Mouse (Mus musculus): ENCODE results near the gene Zbtb17. TPM values are rescaled to one million over a fixed set of nuclear protein-coding genes. Genes with fewer than 3 reads are reported as not detected.

Zbtb17 gene
- polyA plus RNA-seq, 1 experiment from 2014 or later, result 19.8 TPM

GRCm38 (mm10) chr4:141411430-141411992, 32.9 kb upstream of the Zbtb17 start:
- ATAC-seq, result no peak
- H3K27me3 ChIP-seq, result no peaks in the 10 kb centered on the region
- DNase-seq (ENCODE audit: low read depth, low spot score), result no peak
- CTCF ChIA-PET, result no interaction called here
- TF ChIP-seq CTCF (IDR thresholded peaks at IDR 0.05), result no peak
- in situ Hi-C loops (cut with MboI; ENCODE audit: low pct_unique_long_range_greater_than_20kb), result no loop called here
- POLR2A ChIA-PET, result no interaction called here

DNA sequence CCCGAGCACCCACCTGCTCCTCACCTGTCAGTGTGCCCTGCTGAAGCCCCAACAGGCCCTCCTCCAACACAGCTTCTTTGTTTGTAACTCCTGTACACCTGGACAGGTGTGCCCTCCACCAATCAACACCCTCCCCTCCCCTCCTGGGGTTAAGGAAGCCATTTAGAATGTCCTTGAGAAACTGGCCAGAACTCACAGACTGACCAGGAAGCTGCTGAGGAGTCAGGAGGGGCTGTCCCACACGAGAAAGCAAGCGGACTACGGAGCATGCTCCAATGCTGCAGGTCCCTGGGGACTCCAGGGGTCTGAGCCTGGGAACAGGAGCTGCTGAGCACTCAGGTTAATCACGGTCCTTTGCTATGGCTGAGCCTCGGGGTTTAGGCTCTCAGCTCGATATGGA, 28.5 kb upstream of the Zbtb17 start, which contains the start of gene Clcnkb:
Gene Clcnkb (minus strand): TSS at position 91 of the 400 bp plus-strand sequence.
- ATAC-seq (no peak), DNase-seq (ENCODE audit: low read depth, low spot score) (no peak)
- ChIA-PET CTCF (interaction anchor here (0.8 to 1.3 kb wide), 2 partner anchors 9 to 14 kb away, joined by 3 to 4 read pairs; no protein-coding TSS in a partner anchor), POLR2A (no interaction called here)
- in situ Hi-C loops (cut with MboI; ENCODE audit: low pct_unique_long_range_greater_than_20kb), result no loop called here
- H3K27me3 ChIP-seq, result no peaks in the 10 kb centered on the region
- TF ChIP-seq CTCF (IDR thresholded peaks at IDR 0.05), result no peak

DNA sequence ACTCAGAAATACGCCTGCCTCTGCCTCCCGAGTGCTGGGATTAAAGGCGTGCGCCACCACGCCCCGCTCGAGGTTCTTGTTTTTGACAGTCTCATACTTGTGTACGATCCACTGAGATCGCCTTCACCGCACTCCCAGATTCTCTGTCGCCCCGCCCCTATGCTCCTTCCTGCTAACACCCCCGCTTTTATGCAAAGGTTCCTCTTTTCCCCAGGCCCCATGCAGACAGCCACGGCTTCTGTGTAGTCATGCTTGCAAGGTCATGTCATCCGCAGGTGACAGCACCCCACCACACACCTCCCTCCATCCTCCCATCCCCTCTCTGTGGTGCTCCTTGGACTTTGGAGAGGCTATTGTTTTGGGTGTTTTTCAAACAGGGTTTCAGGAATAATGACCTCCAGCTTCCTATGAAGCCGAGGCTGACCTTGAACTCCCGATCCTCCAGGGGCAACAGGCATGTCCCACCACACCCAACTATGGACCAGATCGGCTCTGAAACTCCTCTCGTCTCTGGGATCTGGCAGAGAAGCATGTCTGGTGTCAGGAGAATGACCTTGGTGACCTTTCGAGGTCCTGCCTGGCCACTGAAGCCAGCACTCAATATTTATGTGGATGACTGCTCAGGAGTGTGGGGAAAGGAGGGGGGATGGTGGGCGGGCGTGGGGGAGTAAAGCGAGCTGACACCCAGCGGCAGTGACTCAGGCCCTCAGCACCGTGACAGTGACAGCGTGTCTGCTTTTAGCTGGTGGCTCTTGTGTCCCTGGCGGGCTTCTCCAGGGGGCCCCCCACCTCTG, 24.9 kb upstream of the Zbtb17 start:
- POLR2A ChIA-PET, result no interaction called here
- TF ChIP-seq CTCF (IDR thresholded peaks at IDR 0.05), result no peak
- H3K27me3 ChIP-seq, result no peaks in the 10 kb centered on the region
- CTCF ChIA-PET, result no interaction called here
- DNase-seq (ENCODE audit: low read depth, low spot score), result no peak
- ATAC-seq, result no peak
- in situ Hi-C loops (cut with MboI; ENCODE audit: low pct_unique_long_range_greater_than_20kb), result no loop called here

- no peak for TF ChIP-seq CTCF (IDR thresholded peaks at IDR 0.05)
- no peaks in the 10 kb centered on the region for H3K27me3 ChIP-seq
- DNase-seq (ENCODE audit: low read depth, low spot score) (no peak), ATAC-seq (no peak)
- ChIA-PET POLR2A (no interaction called here), CTCF (interaction anchor here (1.4 to 1.7 kb wide), 2 partner anchors 11 to 15 kb away, joined by 3 to 4 read pairs; no protein-coding TSS in a partner anchor)
- in situ Hi-C loops (cut with MboI; ENCODE audit: low pct_unique_long_range_greater_than_20kb), result no loop called here
These were observed 24.1 kb upstream of the Zbtb17 start, which contains the start of gene Hspb7 for GRCm38 (mm10) chr4:141420192-141420829. Gene Hspb7, plus strand, starts transcription at chr4:141420779.

- DNase-seq (ENCODE audit: low read depth, low spot score) (no peak), ATAC-seq (no peak)
- H3K27me3 ChIP-seq, result no peaks in the 10 kb centered on the region
- in situ Hi-C loops (cut with MboI; ENCODE audit: low pct_unique_long_range_greater_than_20kb), result no loop called here
- CTCF ChIA-PET, result interaction anchor here (1.4 to 1.7 kb wide), 2 partner anchors 10 to 16 kb away, joined by 3 to 4 read pairs; no protein-coding TSS in a partner anchor
- TF ChIP-seq CTCF (IDR thresholded peaks at IDR 0.05), result no peak
- POLR2A ChIA-PET, result no interaction called here
These were observed 23.6 kb upstream of the Zbtb17 start for GRCm38 (mm10) chr4:141420886-141421285.

DNA sequence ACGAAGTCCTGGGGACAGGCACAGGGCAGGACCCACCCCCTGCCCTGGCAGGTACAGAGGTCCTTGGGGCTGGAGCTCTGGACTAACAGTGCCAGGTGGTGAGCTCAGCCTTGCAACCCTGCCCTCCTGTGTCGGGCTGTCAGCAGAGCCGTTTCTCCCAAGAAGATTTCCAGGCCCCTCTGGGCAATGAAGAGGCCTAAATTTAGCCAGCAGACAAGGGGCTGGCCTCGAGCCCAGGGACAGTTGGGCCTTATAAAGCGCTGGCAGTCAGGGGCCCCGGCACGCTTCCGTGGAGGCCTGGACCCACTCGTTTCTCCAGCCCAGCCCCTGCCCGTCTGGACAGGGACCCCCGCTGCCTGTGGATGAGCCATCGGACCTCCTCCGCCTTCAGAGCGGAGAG, 23.0 kb upstream of the Zbtb17 start:
- POLR2A ChIA-PET, result no interaction called here
- in situ Hi-C loops (cut with MboI; ENCODE audit: low pct_unique_long_range_greater_than_20kb), result no loop called here
- DNase-seq (ENCODE audit: low read depth, low spot score), result no peak

GRCm38 (mm10) chr4:141422841-141423240, 21.6 kb upstream of the Zbtb17 start:
- CTCF ChIA-PET, result interaction anchor here (1.3 kb wide), 1 partner anchor 17 kb away, joined by 3 read pairs; no protein-coding TSS in a partner anchor
- DNase-seq (ENCODE audit: low read depth, low spot score), result no peak
- in situ Hi-C loops (cut with MboI; ENCODE audit: low pct_unique_long_range_greater_than_20kb), result no loop called here
- TF ChIP-seq CTCF (IDR thresholded peaks at IDR 0.05), result no peak
- POLR2A ChIA-PET, result no interaction called here
- ATAC-seq, result no peak
- no peaks in the 10 kb centered on the region for H3K27me3 ChIP-seq

More for the DNA sequence above, 23.0 kb upstream of the Zbtb17 start:
- CTCF ChIA-PET, result interaction anchor here (1.4 to 1.7 kb wide), 2 partner anchors 10 to 16 kb away, joined by 3 to 4 read pairs; no protein-coding TSS in a partner anchor
- H3K27me3 ChIP-seq, result no peaks in the 10 kb centered on the region
- no peak for TF ChIP-seq CTCF (IDR thresholded peaks at IDR 0.05)
- ATAC-seq, result no peak

DNA sequence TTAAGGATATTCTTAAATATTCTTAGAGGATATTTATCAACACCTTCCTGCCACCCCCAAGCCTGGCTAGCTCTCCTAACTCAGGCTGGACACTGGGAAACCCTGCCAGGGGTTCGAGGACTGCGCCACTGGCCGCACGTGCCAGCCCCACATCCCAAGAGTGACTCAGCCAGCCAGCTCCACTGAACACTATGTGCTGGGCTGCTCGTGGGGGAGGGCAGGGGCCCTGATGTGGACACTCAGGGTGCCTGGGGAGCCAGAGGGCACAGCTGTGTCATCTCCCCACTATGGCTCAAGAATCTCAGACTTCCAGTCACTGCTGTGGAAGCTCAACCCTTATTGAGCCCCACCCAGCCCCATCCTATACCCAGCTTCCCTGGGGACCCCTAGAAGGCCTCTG, 21.2 kb upstream of the Zbtb17 start:
- no peak for DNase-seq (ENCODE audit: low read depth, low spot score)
- no peaks in the 10 kb centered on the region for H3K27me3 ChIP-seq
- no peak for ATAC-seq
- in situ Hi-C loops (cut with MboI; ENCODE audit: low pct_unique_long_range_greater_than_20kb), result no loop called here
- CTCF ChIA-PET, result interaction anchor here (1.3 kb wide), 1 partner anchor 18 kb away, joined by 3 read pairs; no protein-coding TSS in a partner anchor
- TF ChIP-seq CTCF (IDR thresholded peaks at IDR 0.05), result no peak
- POLR2A ChIA-PET, result no interaction called here

DNA sequence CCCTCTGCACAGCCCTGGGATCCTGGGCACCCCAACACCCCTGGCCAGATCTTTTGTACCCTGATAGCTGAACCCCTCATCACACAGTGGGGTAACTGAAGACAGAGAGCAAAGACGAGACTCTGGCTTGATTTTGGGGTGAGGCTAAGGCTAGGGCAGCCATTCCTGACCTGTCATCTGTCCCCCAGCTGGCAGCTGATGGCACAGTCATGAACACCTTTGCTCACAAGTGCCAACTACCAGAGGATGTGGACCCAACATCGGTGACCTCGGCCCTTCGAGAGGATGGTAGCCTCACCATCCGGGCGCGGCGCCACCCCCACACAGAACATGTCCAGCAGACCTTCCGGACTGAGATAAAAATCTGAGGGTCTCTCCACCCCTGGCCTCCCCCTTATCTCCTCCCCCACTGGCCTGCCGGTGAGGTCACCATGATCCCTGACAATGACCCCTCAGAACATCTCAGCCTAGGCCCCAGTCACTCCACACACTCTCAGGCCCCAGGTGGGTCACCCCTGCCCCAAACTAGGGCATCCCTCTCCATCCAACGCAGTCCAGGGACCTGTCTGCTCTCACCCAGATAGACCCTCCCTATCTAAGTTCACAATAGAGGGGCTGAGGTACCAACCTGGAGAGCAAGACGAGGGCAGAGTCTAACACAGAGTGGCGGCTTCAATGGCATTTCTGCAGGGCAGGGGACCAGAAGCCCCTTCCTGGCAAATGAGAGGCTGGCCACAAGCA, 20.6 kb upstream of the Zbtb17 start:
- ATAC-seq (no peak), DNase-seq (ENCODE audit: low read depth, low spot score) (no peak)
- H3K27me3 ChIP-seq, result no peaks in the 10 kb centered on the region
- TF ChIP-seq CTCF (IDR thresholded peaks at IDR 0.05), result no peak
- ChIA-PET POLR2A (no interaction called here), CTCF (no interaction called here)
- in situ Hi-C loops (cut with MboI; ENCODE audit: low pct_unique_long_range_greater_than_20kb), result no loop called here

All from Patski (cell line).